ENCODE assay signal across 25 mouse cellular contexts in the genomic region with DNA sequence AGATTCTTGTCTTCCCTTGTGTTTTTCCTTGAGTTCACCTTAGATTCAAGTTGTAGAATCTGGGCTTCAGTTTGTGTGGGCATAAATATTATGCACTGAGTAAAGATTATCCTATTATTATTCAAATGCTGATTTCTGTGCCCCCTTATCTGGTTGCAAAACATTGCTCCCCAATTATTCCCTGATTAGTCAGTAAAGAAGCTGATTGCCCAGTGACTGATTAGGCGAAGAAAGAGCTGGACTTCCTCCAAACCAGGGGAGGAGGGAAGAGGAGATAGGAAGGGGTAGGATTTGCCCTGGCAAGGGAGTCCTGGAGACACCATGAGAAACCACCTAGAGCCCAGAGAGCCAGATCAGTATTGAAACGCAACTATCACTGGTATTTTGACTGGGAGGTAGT.
"Had no signal": no experiment of that assay in that cellular context is flagged by ENCODE, and none has a peak within 500 bp of the region (broad histone marks: within the 10 kb centered on the region; RNA-seq: fewer than 3 reads in every experiment).

No protein-coding gene starts in this region.

- H3K36me3 ChIP-seq: embryonic facial prominence, embryonic 10.5 days; embryonic facial prominence, embryonic 12.5 days; embryonic facial prominence, embryonic 13.5 days; embryonic facial prominence, embryonic 15.5 days; forebrain, embryonic 10.5 days; forebrain, embryonic 12.5 days; forebrain, embryonic 15.5 days had no signal

- DNase-seq: cerebellum, adult 9-10 months; cerebellum, adult 9-11 months; cerebellum, postnatal 14 days; cerebellum, postnatal 25 days; cerebellum, postnatal 36 days; embryo, embryonic 11 days; forebrain, postnatal 0 days; gastrocnemius, adult 2 months; gastrocnemius, postnatal 10 days; gastrocnemius, postnatal 14 days; gastrocnemius, postnatal 25 days; gastrocnemius, postnatal 36 days; heart, adult 11 months; heart, adult 18-20 months; heart, adult 2 months had no signal

- H3K4me3 ChIP-seq: embryonic facial prominence, embryonic 10.5 days; embryonic facial prominence, embryonic 12.5 days; embryonic facial prominence, embryonic 13.5 days; embryonic facial prominence, embryonic 15.5 days; erythroblast, embryonic 14.5 days; forebrain, embryonic 10.5 days; forebrain, embryonic 12.5 days; forebrain, embryonic 13.5 days; forebrain, embryonic 15.5 days; gastrocnemius, adult 2 months; heart, adult 2 months; heart, embryonic 10.5 days had no signal

- H3K4me1 ChIP-seq: forebrain, embryonic 12.5 days had no signal

- H3K27ac ChIP-seq: embryonic facial prominence, embryonic 10.5 days; embryonic facial prominence, embryonic 12.5 days; embryonic facial prominence, embryonic 13.5 days; embryonic facial prominence, embryonic 15.5 days; forebrain, embryonic 10.5 days; forebrain, embryonic 12.5 days; forebrain, embryonic 13.5 days; forebrain, embryonic 15.5 days; heart, adult 2 months; heart, embryonic 10.5 days had no signal

- H3K27me3 ChIP-seq: embryonic facial prominence, embryonic 12.5 days; embryonic facial prominence, embryonic 13.5 days; embryonic facial prominence, embryonic 15.5 days; forebrain, embryonic 12.5 days; forebrain, embryonic 13.5 days; forebrain, embryonic 15.5 days had no signal

- H3K9me3 ChIP-seq: embryonic facial prominence, embryonic 10.5 days; embryonic facial prominence, embryonic 12.5 days; embryonic facial prominence, embryonic 13.5 days; embryonic facial prominence, embryonic 15.5 days; forebrain, embryonic 10.5 days; forebrain, embryonic 12.5 days; forebrain, embryonic 13.5 days; forebrain, embryonic 15.5 days; heart, embryonic 10.5 days had no signal

- H3K9ac ChIP-seq: embryonic facial prominence, embryonic 12.5 days; embryonic facial prominence, embryonic 13.5 days; embryonic facial prominence, embryonic 15.5 days; forebrain, embryonic 12.5 days; forebrain, embryonic 13.5 days; forebrain, embryonic 15.5 days; forebrain, postnatal 0 days had no signal
